Mouse (Mus musculus): ENCODE measurements at regions not wholly inside any gene's neighbourhood (a gene's known extent, or its start where the extent isn't known, plus 50 kb on each side); places are given as distances from the start of the nearest gene placed in this dataset.
A peak's percentile ranks its signal among the peaks of the same experiment; 100 is the strongest.

GRCm38 (mm10) chr13:116243272-116243784 is 66.2 kb downstream of the Isl1 start:
- Histone ChIP-seq H3K4me2 (ENCODE audit: low read depth) (no peak overlapping the region), H3K27ac (ENCODE audit: low read depth, low read length) (no peak overlapping the region), H3K27me3 (ENCODE audit: control insufficient read depth, insufficient read depth, low read length) (no peaks in the 10 kb centered on the region), H3K4me1 (ENCODE audit: control insufficient read depth, insufficient read depth, low read length) (no peaks in the 10 kb centered on the region), H3K9me3 (ENCODE audit: control insufficient read depth, low read length) (no peaks in the 10 kb centered on the region), H3K9ac (ENCODE audit: low read length) (no peak overlapping the region), H3K36me3 (ENCODE audit: control insufficient read depth, insufficient read depth, low read length) (no peaks in the 10 kb centered on the region), H3K4me3 (ENCODE audit: low read depth, low read length) (no peak overlapping the region)
- WGBS = 71% methylated on average over 11 of the region's 11 CpGs
- no peak for DNase-seq (ENCODE audit: low spot score)
- peak; percentile 75 for ATAC-seq (ENCODE audit: insufficient read depth, low FRiP score, low TSS enrichment)

DNA sequence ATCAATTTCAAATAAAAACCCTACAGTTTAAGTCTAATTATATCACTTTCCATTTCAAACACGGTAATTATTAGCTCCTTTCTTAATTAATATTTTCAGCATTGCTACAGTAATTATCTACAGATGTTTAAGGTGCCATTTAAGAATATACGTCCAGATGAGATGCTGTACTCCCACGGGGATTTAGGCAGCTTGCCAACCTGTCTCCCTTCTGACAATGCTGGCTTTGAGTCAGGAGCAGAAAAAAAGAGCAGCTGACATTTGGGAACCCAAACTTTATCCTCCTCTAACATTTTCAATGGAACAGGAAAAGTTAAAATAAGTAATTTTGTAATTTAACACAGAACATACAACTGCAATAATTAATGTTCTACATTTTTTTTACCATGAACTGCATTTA is 94.4 kb downstream of the Isl1 start:
- H3K4me1 ChIP-seq (ENCODE audit: control insufficient read depth, insufficient read depth, low read length) = no peaks in the 10 kb centered on the region
- H3K4me3 ChIP-seq (ENCODE audit: low read depth, low read length) = no peak overlapping the region
- H3K9ac ChIP-seq (ENCODE audit: low read length) = no peak overlapping the region
- no peaks in the 10 kb centered on the region for H3K9me3 ChIP-seq (ENCODE audit: control insufficient read depth, low read length)
- H3K36me3 ChIP-seq (ENCODE audit: control insufficient read depth, insufficient read depth, low read length) = no peaks in the 10 kb centered on the region
- no peak for DNase-seq (ENCODE audit: low spot score)
- no peak overlapping the region for H3K27ac ChIP-seq (ENCODE audit: low read depth, low read length)
- H3K4me2 ChIP-seq (ENCODE audit: low read depth) = no peak overlapping the region
- no peaks in the 10 kb centered on the region for H3K27me3 ChIP-seq (ENCODE audit: control insufficient read depth, insufficient read depth, low read length)
- WGBS = 53% methylated on average over 3 of the region's 3 CpGs
- no peak for ATAC-seq (ENCODE audit: insufficient read depth, low FRiP score, low TSS enrichment)

- WGBS = 42% methylated on average over 6 of the region's 6 CpGs
- no peak overlapping the region for H3K4me3 ChIP-seq (ENCODE audit: low read depth, low read length)
- H3K9me3 ChIP-seq (ENCODE audit: control insufficient read depth, low read length) = no peaks in the 10 kb centered on the region
- H3K4me1 ChIP-seq (ENCODE audit: control insufficient read depth, insufficient read depth, low read length) = no peaks in the 10 kb centered on the region
- H3K9ac ChIP-seq (ENCODE audit: low read length) = no peak overlapping the region
- H3K36me3 ChIP-seq (ENCODE audit: control insufficient read depth, insufficient read depth, low read length) = no peaks in the 10 kb centered on the region
- no peak overlapping the region for H3K27ac ChIP-seq (ENCODE audit: low read depth, low read length)
- DNase-seq (ENCODE audit: low spot score) = no peak
- H3K4me2 ChIP-seq (ENCODE audit: low read depth) = no peak overlapping the region
- no peaks in the 10 kb centered on the region for H3K27me3 ChIP-seq (ENCODE audit: control insufficient read depth, insufficient read depth, low read length)
- ATAC-seq (ENCODE audit: insufficient read depth, low FRiP score, low TSS enrichment) = no peak
Observed at GRCm38 (mm10) chr13:116213843-116214829, 95.4 kb downstream of the Isl1 start.

DNA sequence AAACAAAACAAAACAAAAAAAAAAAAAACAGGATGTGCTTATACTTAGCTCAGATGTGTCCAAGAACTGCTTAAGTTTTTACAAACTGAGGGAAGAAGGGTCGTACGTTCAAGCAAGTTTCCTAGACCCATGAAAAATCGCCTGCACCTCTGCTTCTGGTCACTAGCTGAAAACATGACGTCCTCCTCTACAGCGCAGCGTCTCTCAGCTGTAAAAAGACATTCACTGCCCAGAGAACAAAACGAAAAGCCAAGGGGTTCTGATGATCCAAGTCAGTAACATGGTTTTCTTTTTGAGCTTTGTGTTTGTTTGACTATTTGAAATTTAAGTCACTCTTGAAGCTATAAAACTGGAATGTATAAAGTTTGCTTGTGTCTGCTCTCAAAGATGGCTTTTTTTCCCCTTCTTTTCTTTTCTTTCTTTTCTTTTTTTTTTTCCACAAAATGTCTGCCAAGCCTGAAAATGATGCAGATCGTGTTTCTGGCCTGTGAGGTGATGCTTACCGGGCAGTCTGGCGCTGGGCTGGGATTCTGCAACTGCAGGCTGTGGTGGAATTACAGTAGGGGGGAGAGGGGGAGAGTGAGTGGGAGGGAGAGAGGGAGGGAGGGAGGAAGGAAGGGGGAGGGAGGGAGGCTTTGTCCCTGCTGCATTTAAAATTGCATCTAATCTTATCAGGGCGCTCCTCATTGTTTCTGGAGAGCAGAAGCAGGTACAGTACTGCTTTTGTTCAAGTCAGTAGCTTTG is 108.1 kb downstream of the Isl1 start:
- Histone ChIP-seq H3K9me3 (ENCODE audit: control insufficient read depth, low read length) (no peaks in the 10 kb centered on the region), H3K9ac (ENCODE audit: low read length) (no peak overlapping the region), H3K4me2 (ENCODE audit: low read depth) (peak overlapping the region; percentile 35), H3K4me1 (ENCODE audit: control insufficient read depth, insufficient read depth, low read length) (no peaks in the 10 kb centered on the region), H3K4me3 (ENCODE audit: low read depth, low read length) (0 out of 2 replicates have a peak overlapping the region, but pooled peaks have one; percentile 6), H3K36me3 (ENCODE audit: control insufficient read depth, insufficient read depth, low read length) (no peaks in the 10 kb centered on the region), H3K27me3 (ENCODE audit: control insufficient read depth, insufficient read depth, low read length) (no peaks in the 10 kb centered on the region), H3K27ac (ENCODE audit: low read depth, low read length) (no peak overlapping the region)
- ATAC-seq (ENCODE audit: insufficient read depth, low FRiP score, low TSS enrichment) = peak; percentile 54; the same call in 1 of the 2 replicates
- DNase-seq (ENCODE audit: low spot score) = peak; percentile 52
- 6% methylated on average over 11 of the region's 11 CpGs for WGBS

- DNase-seq (ENCODE audit: low spot score) (no peak), ATAC-seq (ENCODE audit: insufficient read depth, low FRiP score, low TSS enrichment) (no peak)
- H3K4me1 ChIP-seq (ENCODE audit: control insufficient read depth, insufficient read depth, low read length) = no peaks in the 10 kb centered on the region
- H3K4me3 ChIP-seq (ENCODE audit: low read depth, low read length) = no peak overlapping the region
- no peaks in the 10 kb centered on the region for H3K36me3 ChIP-seq (ENCODE audit: control insufficient read depth, insufficient read depth, low read length)
- no peak overlapping the region for H3K4me2 ChIP-seq (ENCODE audit: low read depth)
- no peaks in the 10 kb centered on the region for H3K9me3 ChIP-seq (ENCODE audit: control insufficient read depth, low read length)
- H3K27me3 ChIP-seq (ENCODE audit: control insufficient read depth, insufficient read depth, low read length) = no peaks in the 10 kb centered on the region
- no peak overlapping the region for H3K9ac ChIP-seq (ENCODE audit: low read length)
- WGBS = 72% methylated on average over 7 of the region's 7 CpGs
- H3K27ac ChIP-seq (ENCODE audit: low read depth, low read length) = no peak overlapping the region
Observed at GRCm38 (mm10) chr13:116187059-116187458, 122.4 kb downstream of the Isl1 start.

DNA sequence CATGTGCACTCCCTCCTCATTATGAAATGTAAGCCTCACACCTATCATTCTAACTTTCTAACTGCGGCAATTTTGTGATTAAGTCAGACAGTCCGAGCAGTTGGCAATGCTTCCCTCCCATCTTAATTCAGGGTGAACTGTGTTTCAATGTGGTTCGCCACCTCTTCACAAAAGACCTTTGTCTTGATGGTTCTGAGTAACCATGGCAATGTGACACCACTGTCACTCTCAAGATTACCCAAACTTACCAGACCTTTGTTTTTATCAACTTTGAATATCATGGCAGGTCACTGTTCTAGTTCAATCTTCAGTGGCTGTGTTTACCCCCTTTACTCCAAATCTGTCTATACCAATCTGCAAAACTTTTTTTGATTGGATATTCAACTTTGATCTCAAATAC is 131.7 kb downstream of the Isl1 start:
- no peak for DNase-seq (ENCODE audit: low spot score)
- WGBS = 30% methylated on average over 3 of the region's 3 CpGs
- no peak overlapping the region for H3K4me3 ChIP-seq (ENCODE audit: low read depth, low read length)
- no peak overlapping the region for H3K9ac ChIP-seq (ENCODE audit: low read length)
- no peaks in the 10 kb centered on the region for H3K4me1 ChIP-seq (ENCODE audit: control insufficient read depth, insufficient read depth, low read length)
- H3K27me3 ChIP-seq (ENCODE audit: control insufficient read depth, insufficient read depth, low read length) = no peaks in the 10 kb centered on the region
- H3K4me2 ChIP-seq (ENCODE audit: low read depth) = no peak overlapping the region
- ATAC-seq (ENCODE audit: insufficient read depth, low FRiP score, low TSS enrichment) = peak; percentile 35; the same call in 1 of the 2 replicates
- no peaks in the 10 kb centered on the region for H3K36me3 ChIP-seq (ENCODE audit: control insufficient read depth, insufficient read depth, low read length)
- no peak overlapping the region for H3K27ac ChIP-seq (ENCODE audit: low read depth, low read length)
- H3K9me3 ChIP-seq (ENCODE audit: control insufficient read depth, low read length) = no peaks in the 10 kb centered on the region

DNA sequence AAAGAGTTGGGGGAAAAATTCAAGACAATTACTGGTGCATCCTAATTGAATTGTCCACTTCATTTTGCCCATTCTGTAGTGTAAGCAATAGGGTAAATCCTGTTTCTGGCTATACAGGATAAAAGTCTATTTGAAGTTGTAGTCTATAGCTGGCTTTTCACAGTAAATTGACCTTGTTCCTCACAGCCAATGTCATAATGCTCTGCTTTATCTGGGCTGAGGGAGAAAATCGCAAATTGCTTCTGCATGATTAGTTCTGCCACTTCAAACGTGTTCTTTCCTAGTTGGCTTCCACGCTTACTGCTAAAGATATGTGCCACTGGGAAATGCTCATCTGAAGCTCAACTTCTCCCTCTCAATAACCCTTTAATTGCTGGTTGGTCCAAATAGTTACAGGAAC is 134.5 kb downstream of the Isl1 start:
- WGBS = 7% methylated on average over 3 of the region's 3 CpGs
- Histone ChIP-seq H3K36me3 (ENCODE audit: control insufficient read depth, insufficient read depth, low read length) (no peaks in the 10 kb centered on the region), H3K4me3 (ENCODE audit: low read depth, low read length) (no peak overlapping the region), H3K27ac (ENCODE audit: low read depth, low read length) (no peak overlapping the region), H3K4me1 (ENCODE audit: control insufficient read depth, insufficient read depth, low read length) (no peaks in the 10 kb centered on the region), H3K9ac (ENCODE audit: low read length) (no peak overlapping the region), H3K27me3 (ENCODE audit: control insufficient read depth, insufficient read depth, low read length) (no peaks in the 10 kb centered on the region), H3K4me2 (ENCODE audit: low read depth) (no peak overlapping the region), H3K9me3 (ENCODE audit: control insufficient read depth, low read length) (no peaks in the 10 kb centered on the region)
- ATAC-seq (ENCODE audit: insufficient read depth, low FRiP score, low TSS enrichment) = no peak
- no peak for DNase-seq (ENCODE audit: low spot score)

GRCm38 (mm10) chr13:116173866-116174265 is 135.6 kb downstream of the Isl1 start:
- Histone ChIP-seq H3K4me2 (ENCODE audit: low read depth) (no peak overlapping the region), H3K9me3 (ENCODE audit: control insufficient read depth, low read length) (no peaks in the 10 kb centered on the region), H3K4me1 (ENCODE audit: control insufficient read depth, insufficient read depth, low read length) (no peaks in the 10 kb centered on the region), H3K27ac (ENCODE audit: low read depth, low read length) (no peak overlapping the region), H3K27me3 (ENCODE audit: control insufficient read depth, insufficient read depth, low read length) (no peaks in the 10 kb centered on the region), H3K36me3 (ENCODE audit: control insufficient read depth, insufficient read depth, low read length) (no peaks in the 10 kb centered on the region), H3K4me3 (ENCODE audit: low read depth, low read length) (no peak overlapping the region), H3K9ac (ENCODE audit: low read length) (no peak overlapping the region)
- WGBS = 47% methylated on average over 2 of the region's 2 CpGs
- no peak for ATAC-seq (ENCODE audit: insufficient read depth, low FRiP score, low TSS enrichment)
- DNase-seq (ENCODE audit: low spot score) = no peak
